Mouse (Mus musculus) stomach, postnatal 0 days (tissue): ENCODE results near the gene Tent5b.

Experiments
- CTCF ChIP-seq: IDR thresholded peaks from 2 replicates; pipeline ENCODE4 v1.5.1; 2016; ENCODE audit warnings: antibody characterized with exemption, low read depth, mild to moderate bottlenecking, moderate library complexity
- EP300 ChIP-seq: optimal IDR thresholded peaks from 2 replicates; pipeline ENCODE3; 2016; ENCODE audit warnings: antibody characterized with exemption

GRCm38 (mm10) chr4:133496738-133497445 is 17.0 kb downstream of the Tent5b start:
- TF ChIP-seq CTCF (no peak), EP300 (no peak)
